Mouse (Mus musculus) CH12.LX (cell line): ENCODE results near the gene Ptpn6. TPM values are rescaled to one million over a fixed set of nuclear protein-coding genes. Genes with fewer than 3 reads are reported as not detected.

ENCODE experiments used
- DNase-seq: peaks from one replicate; pipeline ENCODE4 v3.0.0-alpha.2; 2013; ENCODE audit errors: extremely low read depth
- H3K27ac ChIP-seq: 2 replicates; pipeline ENCODE4 v1.5.1; 2012; ENCODE audit warnings: low read depth, mild to moderate bottlenecking, control low read depth, moderate library complexity; ENCODE audit not compliant: insufficient read depth
- H3K27me3 ChIP-seq: replicated peaks from 2 replicates; pipeline ENCODE3; 2012; ENCODE audit warnings: inconsistent platforms
- H3K36me3 ChIP-seq, 2 experiments: replicated peaks in 1 of 2; 2 replicates each; pipeline versions ENCODE3 to v1.6.1; 2012; ENCODE audit warnings: inconsistent platforms in 1 of 2, low read length in 1 of 2, mild to moderate bottlenecking in 1 of 2, mixed read lengths in 1 of 2, moderate library complexity in 1 of 2; ENCODE audit not compliant: control insufficient read depth in 1 of 2, insufficient read depth in 1 of 2
- H3K4me1 ChIP-seq, 2 experiments: 2 replicates each; pipeline ENCODE4 v1.6.1; 2012; ENCODE audit warnings: inconsistent platforms in 1 of 2, moderate library complexity in 1 of 2; ENCODE audit not compliant: insufficient read depth in 2 of 2, control insufficient read depth in 1 of 2
- H3K4me2 ChIP-seq: 2 replicates; pipeline ENCODE4 v1.6.1; 2012; ENCODE audit warnings: low read depth, mild to moderate bottlenecking, control low read depth; ENCODE audit not compliant: poor library complexity, insufficient read depth, severe bottlenecking
- H3K4me3 ChIP-seq, 3 experiments: fragments of 150-350 bp in 1 of 3; sonication (generic) in 1 of 3; replicated peaks in 1 of 3; 2 replicates each; pipeline versions ENCODE3 to v1.5.1; 2011 to 2012; ENCODE audit warnings: low read depth in 2 of 3, low read length in 2 of 3, mild to moderate bottlenecking in 2 of 3, moderate library complexity in 2 of 3, control low read depth in 1 of 3, improper control_type of control experiment in 1 of 3, inconsistent platforms in 1 of 3, mixed read lengths in 1 of 3; ENCODE audit not compliant: poor library complexity in 1 of 3
- H3K79me2 ChIP-seq: replicated peaks from 2 replicates; pipeline ENCODE4 v1.6.1; 2012; ENCODE audit warnings: mild to moderate bottlenecking, moderate library complexity; ENCODE audit not compliant: control insufficient read depth, poor library complexity, insufficient read depth, severe bottlenecking; ENCODE audit errors: extremely low read depth
- H3K9ac ChIP-seq: 2 replicates; pipeline ENCODE4 v1.6.1; 2012; ENCODE audit warnings: low read depth, mild to moderate bottlenecking, control low read depth, moderate library complexity; ENCODE audit not compliant: insufficient read depth
- H3K9me3 ChIP-seq: replicated peaks from 2 replicates; pipeline ENCODE3; 2012; ENCODE audit warnings: low read length, inconsistent platforms, mixed read lengths
- BHLHE40 ChIP-seq: IDR thresholded peaks from 2 replicates; pipeline ENCODE4 v1.6.1; 2011; ENCODE audit warnings: mild to moderate bottlenecking, low read depth, low read length, improper control_type of control experiment
- CHD1 ChIP-seq: IDR thresholded peaks from 2 replicates; pipeline ENCODE4 v1.6.1; 2012; ENCODE audit warnings: low read depth, low read length, improper control_type of control experiment, inconsistent platforms
- CHD2 ChIP-seq: IDR thresholded peaks from 2 replicates; pipeline ENCODE4 v1.6.1; 2011; ENCODE audit warnings: low read length, improper control_type of control experiment
- CTCF ChIP-seq, 2 experiments: IDR thresholded peaks in 1 of 2; conservative IDR thresholded peaks in 1 of 2; 2 replicates each; pipeline ENCODE4 v1.5.1; 2011 to 2012; ENCODE audit warnings: low read depth in 2 of 2, low read length in 2 of 2, improper control_type of control experiment in 1 of 2, inconsistent platforms in 1 of 2, mild to moderate bottlenecking in 1 of 2, moderate library complexity in 1 of 2
- E2F4 ChIP-seq: IDR thresholded peaks from 2 replicates; pipeline ENCODE4 v1.6.1; 2011; ENCODE audit warnings: low read depth, low read length, improper control_type of control experiment; ENCODE audit not compliant: insufficient replicate concordance
- ELF1 ChIP-seq: IDR thresholded peaks from 2 replicates; pipeline ENCODE4 v1.6.1; 2014; ENCODE audit warnings: low read depth, mild to moderate bottlenecking, inconsistent platforms, low read length, improper control_type of control experiment
- EP300 ChIP-seq: IDR thresholded peaks from 2 replicates; pipeline ENCODE4 v1.6.1; 2011; ENCODE audit warnings: low read length, improper control_type of control experiment
- ETS1 ChIP-seq: conservative IDR thresholded peaks from 2 replicates; pipeline ENCODE4 v1.6.1; 2012; ENCODE audit warnings: low read depth, mild to moderate bottlenecking, inconsistent platforms, low read length, improper control_type of control experiment, moderate library complexity
- GABPA ChIP-seq: IDR thresholded peaks from 2 replicates; pipeline ENCODE4 v1.6.1; 2012; ENCODE audit warnings: low read depth, low read length, improper control_type of control experiment, inconsistent platforms; ENCODE audit not compliant: insufficient replicate concordance
- HCFC1 ChIP-seq: IDR thresholded peaks from 2 replicates; pipeline ENCODE4 v1.6.1; 2012; ENCODE audit warnings: low read depth, mild to moderate bottlenecking, inconsistent platforms, low read length, improper control_type of control experiment
- IRF4 ChIP-seq: IDR thresholded peaks from 2 replicates; pipeline ENCODE4 v1.6.1; 2014; ENCODE audit warnings: low read depth, mild to moderate bottlenecking, inconsistent platforms, low read length, improper control_type of control experiment
- JUN ChIP-seq: IDR thresholded peaks from 2 replicates; pipeline ENCODE4 v1.6.1; 2011; ENCODE audit warnings: low read depth, mild to moderate bottlenecking, low read length, improper control_type of control experiment, moderate library complexity; ENCODE audit not compliant: insufficient read depth
- JUND ChIP-seq: conservative IDR thresholded peaks from 2 replicates; pipeline ENCODE4 v1.6.1; 2011; ENCODE audit warnings: low read depth, low read length, improper control_type of control experiment
- KAT2A ChIP-seq: IDR thresholded peaks from 2 replicates; pipeline ENCODE4 v1.6.1; 2012; ENCODE audit warnings: low read length, improper control_type of control experiment, inconsistent platforms; ENCODE audit not compliant: insufficient replicate concordance
- MAFK ChIP-seq: IDR thresholded peaks from 2 replicates; pipeline ENCODE4 v1.6.1; 2011; ENCODE audit warnings: low read length, improper control_type of control experiment; ENCODE audit not compliant: insufficient replicate concordance
- MAX ChIP-seq: IDR thresholded peaks from 2 replicates; pipeline ENCODE4 v1.6.1; 2011; ENCODE audit warnings: low read length, improper control_type of control experiment
- MAZ ChIP-seq: IDR thresholded peaks from 2 replicates; pipeline ENCODE4 v1.6.1; 2012; ENCODE audit warnings: low read depth, mild to moderate bottlenecking, inconsistent platforms, low read length, improper control_type of control experiment, moderate library complexity
- MEF2A ChIP-seq: IDR thresholded peaks from 2 replicates; pipeline ENCODE4 v1.6.1; 2014; ENCODE audit warnings: low read depth, mild to moderate bottlenecking, inconsistent platforms, low read length, improper control_type of control experiment, borderline replicate concordance
- MXI1 ChIP-seq: IDR thresholded peaks from 2 replicates; pipeline ENCODE4 v1.6.1; 2011; ENCODE audit warnings: mild to moderate bottlenecking, low read depth, low read length, improper control_type of control experiment
- MYC ChIP-seq: IDR thresholded peaks from 2 replicates; pipeline ENCODE4 v1.6.1; 2011; ENCODE audit warnings: low read depth, mild to moderate bottlenecking, improper control_type of control experiment, low read length
- NELFE ChIP-seq: IDR thresholded peaks from 2 replicates; pipeline ENCODE4 v1.6.1; 2011; ENCODE audit warnings: low read depth, low read length, improper control_type of control experiment
- NRF1 ChIP-seq: IDR thresholded peaks from 2 replicates; pipeline ENCODE4 v1.6.1; 2014; ENCODE audit warnings: low read depth, mild to moderate bottlenecking, inconsistent platforms, low read length, improper control_type of control experiment, moderate library complexity
- POLR2A ChIP-seq: IDR thresholded peaks from 2 replicates; pipeline ENCODE4 v1.6.1; 2011; ENCODE audit warnings: low read depth, mild to moderate bottlenecking, improper control_type of control experiment, low read length
- POLR2AphosphoS2 ChIP-seq: IDR thresholded peaks from 2 replicates; pipeline ENCODE4 v1.6.1; 2011; ENCODE audit warnings: low read depth, low read length, improper control_type of control experiment
- RAD21 ChIP-seq: IDR thresholded peaks from 2 replicates; pipeline ENCODE4 v1.6.1; 2011; ENCODE audit warnings: low read depth, mild to moderate bottlenecking, low read length, improper control_type of control experiment, moderate library complexity
- RCOR1 ChIP-seq: conservative IDR thresholded peaks from 2 replicates; pipeline ENCODE4 v1.6.1; 2012; ENCODE audit warnings: low read depth, mild to moderate bottlenecking, inconsistent platforms, low read length, improper control_type of control experiment
- SIN3A ChIP-seq: IDR thresholded peaks from 2 replicates; pipeline ENCODE4 v1.6.1; 2012; ENCODE audit warnings: low read length, improper control_type of control experiment, inconsistent platforms
- SMC3 ChIP-seq: IDR thresholded peaks from 2 replicates; pipeline ENCODE4 v1.6.1; 2011; ENCODE audit warnings: low read depth, low read length, improper control_type of control experiment
- TBP ChIP-seq: conservative IDR thresholded peaks from 2 replicates; pipeline ENCODE4 v1.6.1; 2011; ENCODE audit warnings: low read depth, low read length, improper control_type of control experiment
- TCF12 ChIP-seq: IDR thresholded peaks from 2 replicates; pipeline ENCODE4 v1.6.1; 2014; ENCODE audit warnings: low read depth, mild to moderate bottlenecking, inconsistent platforms, low read length, improper control_type of control experiment
- UBTF ChIP-seq: IDR thresholded peaks from 2 replicates; pipeline ENCODE4 v1.6.1; 2012; ENCODE audit warnings: low read depth, mild to moderate bottlenecking, inconsistent platforms, low read length, improper control_type of control experiment, moderate library complexity
- USF1 ChIP-seq: IDR thresholded peaks from 2 replicates; pipeline ENCODE4 v1.6.1; 2014; ENCODE audit warnings: low read depth, mild to moderate bottlenecking, inconsistent platforms, low read length, improper control_type of control experiment
- USF2 ChIP-seq: conservative IDR thresholded peaks from 2 replicates; pipeline ENCODE4 v1.6.1; 2011; ENCODE audit warnings: low read depth, low read length, improper control_type of control experiment
- ZC3H11A ChIP-seq: IDR thresholded peaks from 2 replicates; pipeline ENCODE4 v1.6.1; 2012; ENCODE audit warnings: low read depth, mild to moderate bottlenecking, inconsistent platforms, low read length, improper control_type of control experiment
- ZKSCAN1 ChIP-seq: IDR thresholded peaks from 2 replicates; pipeline ENCODE4 v1.6.1; 2012; ENCODE audit warnings: low read depth, inconsistent platforms, low read length, improper control_type of control experiment, borderline replicate concordance
- ZMIZ1 ChIP-seq: IDR thresholded peaks from 2 replicates; pipeline ENCODE4 v1.6.1; 2012; ENCODE audit warnings: low read depth, mild to moderate bottlenecking, inconsistent platforms, low read length, improper control_type of control experiment
- ZNF384 ChIP-seq: IDR thresholded peaks from 2 replicates; pipeline ENCODE4 v1.6.1; 2012; ENCODE audit warnings: low read depth, low read length, improper control_type of control experiment, inconsistent platforms
- dilution Hi-C: fragments of 300-500 bp; cut with MboI; formaldehyde crosslinking; loops from 2 replicates; pipeline ENCODE4 v1.14.3; 2020; ENCODE audit warnings: low sequenced_read_pairs; ENCODE audit not compliant: extremely low pct_unique_long_range_greater_than_20kb, extremely low pct_ligation_motif_present
- in situ Hi-C: fragments of 300-500 bp; cut with MboI; formaldehyde crosslinking; loops from 3 replicates; pipeline ENCODE4 v1.14.3; 2019; ENCODE audit warnings: low sequenced_read_pairs, low pct_ligation_motif_present, low pct_unique_long_range_greater_than_20kb, mixed read lengths
- polyA plus RNA-seq: library from polyadenylated mRNA; unstranded; fragments of >175 nt; gene quantifications from 2 replicates; pipeline ENCODE4 v1.2.1, GENCODE M21; 2012; ENCODE audit warnings: low read depth; ENCODE audit not compliant: insufficient read length
- total RNA-seq, 2 experiments: library from RNA; depleted of rRNA; stranded (reverse); fragments of 300-350 nt in 1 of 2; fragments of >200 nt in 1 of 2; gene quantifications; 2 replicates each; pipeline ENCODE4 v1.2.3; 2012 to 2014

The Ptpn6 gene
- total and polyA plus RNA-seq, 3 experiments = 247 to 585 (median 300) TPM

DNA sequence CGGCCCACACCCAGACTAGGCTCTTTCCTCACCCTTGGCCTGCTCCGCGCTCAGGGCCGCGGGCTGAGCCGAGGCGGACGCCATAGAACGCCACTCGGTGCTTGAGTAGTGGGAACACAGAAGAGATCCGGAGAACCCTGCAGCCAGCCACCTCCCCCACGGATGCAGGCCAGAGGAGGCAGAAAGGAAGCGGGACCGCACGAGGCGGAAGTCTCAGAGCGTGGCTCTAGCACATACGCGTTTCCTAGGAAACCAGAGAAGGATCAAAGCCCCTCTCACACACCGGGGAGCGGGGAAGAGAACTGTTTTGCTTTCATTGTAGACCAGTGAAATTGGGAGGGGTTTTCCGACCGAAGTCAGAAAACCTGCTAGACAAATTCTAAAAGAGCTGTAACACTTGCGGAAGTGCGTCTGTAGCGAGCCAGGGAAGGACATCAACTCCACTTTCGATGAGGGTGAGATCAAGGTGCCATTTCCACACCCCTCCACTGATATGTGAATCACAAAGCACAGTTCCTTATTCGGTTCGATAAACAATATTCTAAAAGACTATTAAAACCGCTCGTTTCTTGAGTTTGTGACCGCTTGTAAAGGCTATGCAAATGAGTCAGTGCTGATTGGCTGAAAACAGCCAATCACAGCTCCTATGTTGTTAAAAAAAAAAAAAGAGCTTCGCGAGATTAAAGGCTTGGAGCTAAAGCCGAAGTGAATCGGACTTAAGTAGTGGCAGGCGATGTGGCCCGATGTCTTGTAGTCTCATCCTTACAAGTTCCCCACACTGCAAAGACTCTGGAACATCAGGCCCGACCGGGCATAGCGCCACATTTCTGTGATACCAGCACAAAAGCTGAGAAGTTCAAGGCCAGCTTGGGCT is 2.6 kb upstream of the Ptpn6 start, which contains the start of gene Grcc10:
Gene Grcc10, minus strand, starts transcription at position 487 of the 874 bp plus-strand sequence.
- Histone ChIP-seq H3K36me3 (peaks cover 18 to 23% of the 10 kb centered on the region in 2 experiments), H3K4me2 (peak within 1 kb of the TSS; percentile 76), H3K4me1 (peaks cover 31 to 79% of the 10 kb centered on the region in 2 experiments), H3K9ac (peak within 1 kb of the TSS; percentile 90), H3K79me2 (no peaks in the 10 kb centered on the region), H3K27ac (peak within 1 kb of the TSS; percentile 98), H3K4me3 (peak within 1 kb of the TSS; percentile 62 to 74 (median 70)), H3K9me3 (no peaks in the 10 kb centered on the region), H3K27me3 (no peaks in the 10 kb centered on the region)
- peak; percentile 99 for DNase-seq
- dilution Hi-C loops = no loop called here
- in situ Hi-C loops = no loop called here
- TF ChIP-seq CTCF (conservative IDR thresholded peaks at IDR 0.05 in 1 of 2, IDR thresholded peaks at IDR 0.05 in 1 of 2; ENCODE audit: low read depth in 2 of 2, low read length in 2 of 2) (no peak), MXI1 (peak; percentile 87), ETS1 (peak; percentile 97), GABPA (no peak), CHD1 (no peak), HCFC1 (peak; percentile 80), IRF4 (peak; percentile 85; the same call in 1 of the 2 replicates), RCOR1 (peak; percentile 89), USF1 (no peak; the same call in 1 of the 2 replicates), TCF12 (peak; percentile 75), TBP (peak; percentile 100), KAT2A (peak; percentile 72; the same call in 1 of the 2 replicates), POLR2A (peak; percentile 100), MYC (peak; percentile 89; the same call in 1 of the 2 replicates), ZNF384 (peak; percentile 99), UBTF (peak; percentile 93), SMC3 (no peak; the same call in 1 of the 2 replicates), MAFK (peak; percentile 89), ELF1 (peak; percentile 93), RAD21 (no peak; the same call in 1 of the 2 replicates), MEF2A (peak; percentile 83), BHLHE40 (peak; percentile 84), MAX (peak; percentile 82), ZMIZ1 (peak; percentile 100), NELFE (peak; percentile 99), POLR2AphosphoS2 (peak; percentile 100), EP300 (peak; percentile 62; the same call in 1 of the 2 replicates), SIN3A (peak; percentile 93), MAZ (peak; percentile 99), CHD2 (peak; percentile 95), USF2 (peak; percentile 47; the same call in 1 of the 2 replicates), NRF1 (0 out of 2 replicates have a peak, but pooled peaks have one; percentile 47), JUND (peak; percentile 82; the same call in 1 of the 2 replicates), ZC3H11A (0 out of 2 replicates have a peak, but pooled peaks have one; percentile 1), E2F4 (peak; percentile 83; the same call in 1 of the 2 replicates), ZKSCAN1 (no peak), JUN (peak; percentile 53; the same call in 1 of the 2 replicates)
